Comparison of ENCODE assay signal across 8 mouse cellular contexts in genomic region chr10:31519420-31519819, GRCm38 (mm10).
A peak's percentile ranks its signal among the peaks of the same experiment; 100 is the strongest.
DNase-seq lines count a peak whose midpoint lies in the region; ATAC-seq and TF ChIP-seq lines count a peak whose summit lies in the region.

No protein-coding gene starts in this region.

- TF ChIP-seq EP300 in heart, adult 2 months (IDR thresholded peaks at IDR 0.05; ENCODE audit: insufficient read depth, low read depth, low read length) = no peak
- no peak for TF ChIP-seq EP300 in CH12.LX (IDR thresholded peaks at IDR 0.05; ENCODE audit: low read length)
- TF ChIP-seq EP300 in lung, postnatal 0 days (IDR thresholded peaks at IDR 0.05) = no peak

- 0 out of 2 replicates have a peak, but pooled peaks cover 1% of the 10 kb centered on the region for H3K4me1 ChIP-seq in heart, adult 2 months (ENCODE audit: control insufficient read depth, insufficient read depth, low read length)
- 0 out of 4 replicates have a peak, but pooled peaks cover 0 to 3% of the 10 kb centered on the region in 2 experiments for H3K4me1 ChIP-seq in CH12.LX (ENCODE audit: control insufficient read depth in 1 of 2, insufficient read depth in 2 of 2)
- H3K4me1 ChIP-seq in lung, postnatal 0 days (ENCODE audit: insufficient read depth, low read depth, low read length) = no peaks in the 10 kb centered on the region

- intact Hi-C loops in heart, adult 2 months (cut with DNase I) = no loop called here
- intact Hi-C loops in heart, postnatal 36 days (cut with DNase I) = no loop called here

- dilution Hi-C loops in CH12.LX (cut with MboI; ENCODE audit: extremely low pct_ligation_motif_present, extremely low pct_unique_long_range_greater_than_20kb, low sequenced_read_pairs) = no loop called here

- H3K4me3 ChIP-seq in heart, adult 2 months = no peak overlapping the region
- H3K4me3 ChIP-seq in CH12.LX (replicated peaks in 1 of 3; ENCODE audit: low read depth in 2 of 3, low read length in 2 of 3, poor library complexity in 1 of 3) = no peak overlapping the region
- no peak overlapping the region for H3K4me3 ChIP-seq in lung, postnatal 0 days (ENCODE audit: low read depth, low read length)

- H3K36me3 ChIP-seq in heart, adult 2 months (ENCODE audit: control insufficient read depth, insufficient read depth, low read length) = no peaks in the 10 kb centered on the region
- no peaks in the 10 kb centered on the region for H3K36me3 ChIP-seq in CH12.LX (replicated peaks in 1 of 2; ENCODE audit: control insufficient read depth in 1 of 2, insufficient read depth in 1 of 2, low read length in 1 of 2)
- H3K36me3 ChIP-seq in lung, postnatal 0 days (ENCODE audit: insufficient read depth, low read length) = no peaks in the 10 kb centered on the region

- in situ Hi-C loops in CH12.LX (cut with MboI; ENCODE audit: low pct_ligation_motif_present, low pct_unique_long_range_greater_than_20kb, low sequenced_read_pairs) = no loop called here

- peak; percentile 16 for TF ChIP-seq RAD21 in CH12.LX (IDR thresholded peaks at IDR 0.05; ENCODE audit: low read depth, low read length)

- peak; percentile 40 for ATAC-seq in lung, postnatal 0 days

- no peaks in the 10 kb centered on the region; the same call in 1 of the 2 replicates for H3K79me2 ChIP-seq in heart, adult 2 months (replicated peaks; ENCODE audit: control insufficient read depth, insufficient read depth, low read length)
- H3K79me2 ChIP-seq in CH12.LX (replicated peaks; ENCODE audit: control insufficient read depth, extremely low read depth, insufficient read depth, poor library complexity, severe bottlenecking) = no peaks in the 10 kb centered on the region

- no peaks in the 10 kb centered on the region for H3K9me3 ChIP-seq in CH12.LX (replicated peaks; ENCODE audit: low read length)
- H3K9me3 ChIP-seq in lung, postnatal 0 days (ENCODE audit: low read length) = no peaks in the 10 kb centered on the region

- no peak overlapping the region for H3K4me2 ChIP-seq in CH12.LX (ENCODE audit: insufficient read depth, low read depth, poor library complexity, severe bottlenecking)
- no peak overlapping the region for H3K4me2 ChIP-seq in lung, postnatal 0 days (replicated peaks; ENCODE audit: low read depth, low read length)

- peak; percentile 53 for TF ChIP-seq CTCF in heart, adult 2 months (IDR thresholded peaks at IDR 0.05)
- TF ChIP-seq CTCF in CH12.LX (conservative IDR thresholded peaks at IDR 0.05 in 1 of 2, IDR thresholded peaks at IDR 0.05 in 1 of 2; ENCODE audit: low read depth in 2 of 2, low read length in 2 of 2) = peak in 1 of 2 experiments; percentile 12; a peak in 1 of 4 replicates
- TF ChIP-seq CTCF in lung, postnatal 0 days (IDR thresholded peaks at IDR 0.05) = peak; percentile 64

- no peak overlapping the region for H3K27ac ChIP-seq in heart, adult 2 months
- no peak overlapping the region for H3K27ac ChIP-seq in CH12.LX (ENCODE audit: insufficient read depth, low read depth)
- no peak overlapping the region for H3K27ac ChIP-seq in lung, postnatal 0 days (ENCODE audit: low read length)

- TF ChIP-seq POLR2A in heart, adult 2 months (IDR thresholded peaks at IDR 0.05; ENCODE audit: insufficient read depth, low read depth, low read length) = no peak
- TF ChIP-seq POLR2A in CH12.LX (IDR thresholded peaks at IDR 0.05; ENCODE audit: low read depth, low read length) = no peak

- 84% methylated on average over 1 of the region's 1 CpGs for WGBS in heart, adult 2 months
- 72% methylated on average over 1 of the region's 1 CpGs for WGBS in lung, postnatal 0 days

- H3K27me3 ChIP-seq in heart, adult 2 months (ENCODE audit: control insufficient read depth, insufficient read depth, low read length) = no peaks in the 10 kb centered on the region
- no peaks in the 10 kb centered on the region for H3K27me3 ChIP-seq in CH12.LX (replicated peaks)
- H3K27me3 ChIP-seq in lung, postnatal 0 days (replicated peaks; ENCODE audit: insufficient read depth, low read length) = no peaks in the 10 kb centered on the region

- DNase-seq in heart, adult 2 months = peak in 1 of 2 experiments; percentile 10
- DNase-seq in heart, postnatal 36 days = no peak
- peak; percentile 47 for DNase-seq in CH12.LX (ENCODE audit: extremely low read depth)
- peak; percentile 60 for DNase-seq in adipocyte (ENCODE audit: low spot score)
- peak; percentile 25 for DNase-seq in lung, postnatal 0 days (ENCODE audit: low spot score)
- no peak for DNase-seq in right cerebral cortex, postnatal 10 days (ENCODE audit: low spot score in 2 of 2)
- no peak for DNase-seq in urinary bladder, postnatal 4 days (ENCODE audit: low spot score in 2 of 2)
- no peak for DNase-seq in cerebellum, adult 11-12 months

- H3K9ac ChIP-seq in heart, adult 2 months (ENCODE audit: low read depth, low read length) = no peak overlapping the region
- no peak overlapping the region for H3K9ac ChIP-seq in CH12.LX (ENCODE audit: insufficient read depth, low read depth)
- no peak overlapping the region for H3K9ac ChIP-seq in lung, postnatal 0 days (replicated peaks; ENCODE audit: low read depth)

TF ChIP-seq in CH12.LX, 34 proteins besides CTCF, POLR2A, EP300 and RAD21:
- TF ChIP-seq ELF1 (IDR thresholded peaks at IDR 0.05; ENCODE audit: low read depth, low read length) = no peak
- TF ChIP-seq TCF12 (IDR thresholded peaks at IDR 0.05; ENCODE audit: low read depth, low read length) = no peak
- TF ChIP-seq ZC3H11A (IDR thresholded peaks at IDR 0.05; ENCODE audit: low read depth, low read length) = no peak
- TF ChIP-seq JUN (IDR thresholded peaks at IDR 0.05; ENCODE audit: insufficient read depth, low read depth, low read length) = no peak
- no peak for TF ChIP-seq ZKSCAN1 (IDR thresholded peaks at IDR 0.05; ENCODE audit: borderline replicate concordance, low read depth, low read length)
- no peak for TF ChIP-seq IRF4 (IDR thresholded peaks at IDR 0.05; ENCODE audit: low read depth, low read length)
- TF ChIP-seq MEF2A (IDR thresholded peaks at IDR 0.05; ENCODE audit: borderline replicate concordance, low read depth, low read length) = no peak
- no peak for TF ChIP-seq POLR2AphosphoS2 (IDR thresholded peaks at IDR 0.05; ENCODE audit: low read depth, low read length)
- TF ChIP-seq GABPA (IDR thresholded peaks at IDR 0.05; ENCODE audit: insufficient replicate concordance, low read depth, low read length) = no peak
- no peak for TF ChIP-seq ZMIZ1 (IDR thresholded peaks at IDR 0.05; ENCODE audit: low read depth, low read length)
- no peak for TF ChIP-seq MAFK (IDR thresholded peaks at IDR 0.05; ENCODE audit: insufficient replicate concordance, low read length)
- TF ChIP-seq KAT2A (IDR thresholded peaks at IDR 0.05; ENCODE audit: insufficient replicate concordance, low read length) = no peak
- no peak for TF ChIP-seq CHD2 (IDR thresholded peaks at IDR 0.05; ENCODE audit: low read length)
- no peak for TF ChIP-seq HCFC1 (IDR thresholded peaks at IDR 0.05; ENCODE audit: low read depth, low read length)
- TF ChIP-seq CHD1 (IDR thresholded peaks at IDR 0.05; ENCODE audit: low read depth, low read length) = no peak
- TF ChIP-seq MAX (IDR thresholded peaks at IDR 0.05; ENCODE audit: low read length) = no peak
- no peak for TF ChIP-seq RCOR1 (conservative IDR thresholded peaks at IDR 0.05; ENCODE audit: low read depth, low read length)
- TF ChIP-seq UBTF (IDR thresholded peaks at IDR 0.05; ENCODE audit: low read depth, low read length) = no peak
- TF ChIP-seq MAZ (IDR thresholded peaks at IDR 0.05; ENCODE audit: low read depth, low read length) = no peak
- TF ChIP-seq USF1 (IDR thresholded peaks at IDR 0.05; ENCODE audit: low read depth, low read length) = no peak

Comparison
In these comparisons a context has a peak if more than half of its experiments do, and no peak if none do; other contexts are left out.
1. DNase-seq: peak in CH12.LX (single experiment), adipocyte (single experiment) and lung, postnatal 0 days (single experiment); none in heart, postnatal 36 days (0 of 2), right cerebral cortex, postnatal 10 days (0 of 2), urinary bladder, postnatal 4 days (0 of 2) and cerebellum, adult 11-12 months (single experiment).